Mouse (Mus musculus) heart, embryonic 11.5 days (tissue): ENCODE data around the gene Gm5941. TPM values are rescaled to one million over a fixed set of nuclear protein-coding genes. Genes with fewer than 3 reads are reported as not detected.
"Not testable (repeated sequence)": the region's sequence is repeated elsewhere in the genome, so short reads cannot be mapped to it uniquely, and the experiment has no call there.

ENCODE experiments used
- ATAC-seq: fragments of 200-750 bp; cut with Nextera tagmentation; replicated peaks from 2 replicates; pipeline ENCODE4 v1.8.0; 2017; ENCODE audit warnings: moderate library complexity; ENCODE audit not compliant: insufficient number of reproducible peaks, low FRiP score, low TSS enrichment
- H3K27ac ChIP-seq: fragments of 300-500 bp; sonication (generic); 2 replicates; pipeline ENCODE4 v1.5.1; 2014; ENCODE audit warnings: mild to moderate bottlenecking, low read depth, low read length
- H3K27me3 ChIP-seq: fragments of 300-500 bp; sonication (generic); 2 replicates; pipeline ENCODE4 v1.6.1; 2014; ENCODE audit warnings: mild to moderate bottlenecking, low read length, mixed read lengths; ENCODE audit not compliant: control insufficient read depth, insufficient read depth
- H3K36me3 ChIP-seq: fragments of 300-500 bp; sonication (generic); 2 replicates; pipeline ENCODE4 v1.6.1; 2014; ENCODE audit warnings: mild to moderate bottlenecking, low read length, moderate library complexity, mixed read lengths; ENCODE audit not compliant: control insufficient read depth, insufficient read depth
- H3K4me1 ChIP-seq: fragments of 300-500 bp; sonication (generic); 2 replicates; pipeline ENCODE4 v1.6.1; 2014; ENCODE audit warnings: low read length; ENCODE audit not compliant: control insufficient read depth, insufficient read depth
- H3K4me2 ChIP-seq: fragments of 300-500 bp; sonication (generic); 2 replicates; pipeline ENCODE4 v1.6.1; 2014; ENCODE audit warnings: mild to moderate bottlenecking, moderate library complexity
- H3K4me3 ChIP-seq: fragments of 300-500 bp; sonication (generic); 2 replicates; pipeline ENCODE4 v1.5.1; 2014; ENCODE audit warnings: low read depth, low read length
- H3K9ac ChIP-seq: fragments of 300-500 bp; sonication (generic); 2 replicates; pipeline ENCODE4 v1.6.1; 2014; ENCODE audit warnings: mild to moderate bottlenecking, low read depth, low read length, moderate library complexity
- H3K9me3 ChIP-seq: fragments of 300-500 bp; sonication (generic); replicated peaks from 2 replicates; pipeline ENCODE4 v1.6.1; 2016; ENCODE audit warnings: low read length; ENCODE audit not compliant: control insufficient read depth
- WGBS: fragments of 180-500 bp; shearing (Covaris S2); extraction: QIAGEN DNeasy Blood & Tissue Kit; methylation state at CpG from one replicate; pipeline ENCODE4 v1.1.7; 2014; ENCODE audit not compliant: insufficient replicate concordance; 5-methylcytosine and 5-hydroxymethylcytosine counted together
- polyA plus RNA-seq: library from polyadenylated mRNA; unstranded; fragments of >200 nt; fragmentation: Nextera tagmentation; extraction: Ambion mirVana; gene quantifications from 2 replicates; pipeline ENCODE4 v1.2.1, GENCODE M21; 2014

The Gm5941 gene
- not detected in 2 replicates for polyA plus RNA-seq

GRCm38 (mm10) chrX:92489649-92490048 is at the start of gene Gm5941:
Gm5941 (plus strand) TSS chrX:92489949.
- not testable (repeated sequence) for H3K4me2 ChIP-seq, H3K9me3 ChIP-seq, H3K9ac ChIP-seq, ATAC-seq, H3K27ac ChIP-seq, H3K4me3 ChIP-seq, H3K4me1 ChIP-seq, H3K27me3 ChIP-seq, H3K36me3 ChIP-seq
- 68% methylated on average over 4 of the region's 4 CpGs for WGBS

GRCm38 (mm10) chrX:92460496-92460895 is 29.3 kb upstream of the Gm5941 start:
- WGBS, result 29% methylated on average over 3 of the region's 3 CpGs
- Histone ChIP-seq H3K4me3 (no peak overlapping the region), H3K9me3 (no peaks in the 10 kb centered on the region), H3K36me3 (no peaks in the 10 kb centered on the region), H3K27ac (no peak overlapping the region), H3K9ac (no peak overlapping the region), H3K4me2 (no peak overlapping the region), H3K27me3 (no peaks in the 10 kb centered on the region), H3K4me1 (no peaks in the 10 kb centered on the region)
- ATAC-seq, result no peak

GRCm38 (mm10) chrX:92464773-92465172 is 25.0 kb upstream of the Gm5941 start:
- WGBS, result 55% methylated on average over 4 of the region's 4 CpGs
- Histone ChIP-seq H3K27me3 (no peaks in the 10 kb centered on the region), H3K4me1 (no peaks in the 10 kb centered on the region), H3K9me3 (no peaks in the 10 kb centered on the region), H3K4me2 (no peak overlapping the region), H3K27ac (no peak overlapping the region), H3K36me3 (no peaks in the 10 kb centered on the region), H3K4me3 (no peak overlapping the region), H3K9ac (no peak overlapping the region)
- ATAC-seq, result no peak

- Histone ChIP-seq H3K4me3 (no peak overlapping the region), H3K9me3 (no peaks in the 10 kb centered on the region), H3K36me3 (no peaks in the 10 kb centered on the region), H3K27ac (no peak overlapping the region), H3K27me3 (no peaks in the 10 kb centered on the region), H3K4me1 (no peaks in the 10 kb centered on the region), H3K4me2 (no peak overlapping the region), H3K9ac (no peak overlapping the region)
- 28% methylated on average over 1 of the region's 1 CpGs for WGBS
- ATAC-seq, result no peak
Measured at GRCm38 (mm10) chrX:92498254-92498653, 8.5 kb downstream of the Gm5941 start.

GRCm38 (mm10) chrX:92527826-92528225 is 38.1 kb downstream of the Gm5941 start:
- Histone ChIP-seq H3K27me3 (no peaks in the 10 kb centered on the region), H3K4me3 (no peak overlapping the region), H3K4me2 (no peak overlapping the region), H3K9me3 (no peaks in the 10 kb centered on the region), H3K9ac (no peak overlapping the region), H3K36me3 (no peaks in the 10 kb centered on the region), H3K4me1 (no peaks in the 10 kb centered on the region), H3K27ac (no peak overlapping the region)
- 47% methylated on average over 1 of the region's 1 CpGs for WGBS
- no peak for ATAC-seq

Other genes with a start within 250 kb of the Gm5941 start
- not detected in 2 replicates for gene Mageb18, start 109.6 kb downstream of the Gm5941 start, polyA plus RNA-seq